Mouse (Mus musculus): ENCODE measurements around the gene Klhl26.

- TF ChIP-seq CTCF (conservative IDR thresholded peaks at IDR 0.05; ENCODE audit: low read length) = no peak
- TF ChIP-seq NANOG (IDR thresholded peaks at IDR 0.05; ENCODE audit: borderline replicate concordance, low read length) = no peak
These were observed 4.9 kb downstream of the Klhl26 start for GRCm38 (mm10) chr8:70471856-70472255.
